Mouse (Mus musculus): ENCODE results near the gene Sytl4. TPM values are rescaled to one million over a fixed set of nuclear protein-coding genes. Genes with fewer than 3 reads are reported as not detected.
A peak's percentile ranks its signal among the peaks of the same experiment; 100 is the strongest.

Gene Sytl4
- polyA plus RNA-seq, 1 experiment from 2014 or later: 0.94 TPM

- Histone ChIP-seq H3K27ac (ENCODE audit: low read length) (no peak overlapping the region), H3K27me3 (ENCODE audit: control insufficient read depth, insufficient read depth, low read depth, low read length) (no peaks in the 10 kb centered on the region), H3K4me2 (ENCODE audit: low read depth, low read length) (no peak overlapping the region), H3K4me1 (ENCODE audit: control insufficient read depth, low read depth, low read length) (no peaks in the 10 kb centered on the region), H3K4me3 (ENCODE audit: low read depth, low read length) (no peak overlapping the region), H3K36me3 (ENCODE audit: control insufficient read depth, insufficient read depth) (no peaks in the 10 kb centered on the region), H3K9me3 (replicated peaks; ENCODE audit: control insufficient read depth, low read length) (no peaks in the 10 kb centered on the region), H3K9ac (ENCODE audit: low read depth, low read length) (no peak overlapping the region)
- WGBS (ENCODE audit: insufficient replicate concordance): 55% methylated on average over 4 of the region's 4 CpGs
- peak; percentile 64 for ATAC-seq (ENCODE audit: low read depth)
These were observed 44.9 kb downstream of the Sytl4 start for GRCm38 (mm10) chrX:133936605-133937225.

- H3K36me3 ChIP-seq (ENCODE audit: control insufficient read depth, insufficient read depth): no peaks in the 10 kb centered on the region
- H3K27me3 ChIP-seq (ENCODE audit: control insufficient read depth, insufficient read depth, low read depth, low read length): no peaks in the 10 kb centered on the region
- no peak overlapping the region for H3K27ac ChIP-seq (ENCODE audit: low read length)
- H3K9me3 ChIP-seq (replicated peaks; ENCODE audit: control insufficient read depth, low read length): no peaks in the 10 kb centered on the region
- no peak for ATAC-seq (ENCODE audit: low read depth)
- H3K9ac ChIP-seq (ENCODE audit: low read depth, low read length): no peak overlapping the region
- no peak overlapping the region for H3K4me3 ChIP-seq (ENCODE audit: low read depth, low read length)
- 48% methylated on average over 12 of the region's 12 CpGs for WGBS (ENCODE audit: insufficient replicate concordance)
- H3K4me2 ChIP-seq (ENCODE audit: low read depth, low read length): no peak overlapping the region
- no peaks in the 10 kb centered on the region for H3K4me1 ChIP-seq (ENCODE audit: control insufficient read depth, low read depth, low read length)
These were observed 50.2 kb downstream of the Sytl4 start for GRCm38 (mm10) chrX:133931302-133932013.

- Histone ChIP-seq H3K4me2 (ENCODE audit: low read depth, low read length) (no peak overlapping the region), H3K4me1 (ENCODE audit: control insufficient read depth, low read depth, low read length) (no peaks in the 10 kb centered on the region), H3K4me3 (ENCODE audit: low read depth, low read length) (no peak overlapping the region), H3K9ac (ENCODE audit: low read depth, low read length) (no peak overlapping the region), H3K36me3 (ENCODE audit: control insufficient read depth, insufficient read depth) (no peaks in the 10 kb centered on the region), H3K9me3 (replicated peaks; ENCODE audit: control insufficient read depth, low read length) (no peaks in the 10 kb centered on the region), H3K27me3 (ENCODE audit: control insufficient read depth, insufficient read depth, low read depth, low read length) (no peaks in the 10 kb centered on the region), H3K27ac (ENCODE audit: low read length) (no peak overlapping the region)
- 51% methylated on average over 5 of the region's 5 CpGs for WGBS (ENCODE audit: insufficient replicate concordance)
- ATAC-seq (ENCODE audit: low read depth): no peak
These were observed 54.9 kb downstream of the Sytl4 start for GRCm38 (mm10) chrX:133926760-133927159.

- no peak for ATAC-seq (ENCODE audit: low read depth)
- 25% methylated on average over 4 of the region's 4 CpGs for WGBS (ENCODE audit: insufficient replicate concordance)
These were observed 60.4 kb downstream of the Sytl4 start for GRCm38 (mm10) chrX:133921187-133921586.

GRCm38 (mm10) chrX:133914219-133914618 lies 67.4 kb downstream of the Sytl4 start:
- WGBS (ENCODE audit: insufficient replicate concordance): 44% methylated on average over 7 of the region's 7 CpGs

More at GRCm38 (mm10) chrX:133921187-133921586, 60.4 kb downstream of the Sytl4 start:
- Histone ChIP-seq H3K9ac (ENCODE audit: low read depth, low read length) (no peak overlapping the region), H3K27me3 (ENCODE audit: control insufficient read depth, insufficient read depth, low read depth, low read length) (no peaks in the 10 kb centered on the region), H3K9me3 (replicated peaks; ENCODE audit: control insufficient read depth, low read length) (no peaks in the 10 kb centered on the region), H3K4me1 (ENCODE audit: control insufficient read depth, low read depth, low read length) (no peaks in the 10 kb centered on the region), H3K36me3 (ENCODE audit: control insufficient read depth, insufficient read depth) (no peaks in the 10 kb centered on the region), H3K4me2 (ENCODE audit: low read depth, low read length) (no peak overlapping the region), H3K4me3 (ENCODE audit: low read depth, low read length) (no peak overlapping the region), H3K27ac (ENCODE audit: low read length) (no peak overlapping the region)

GRCm38 (mm10) chrX:133913006-133913405 lies 68.6 kb downstream of the Sytl4 start:
- Histone ChIP-seq H3K9me3 (replicated peaks; ENCODE audit: control insufficient read depth, low read length) (no peaks in the 10 kb centered on the region), H3K4me2 (ENCODE audit: low read depth, low read length) (no peak overlapping the region), H3K27me3 (ENCODE audit: control insufficient read depth, insufficient read depth, low read depth, low read length) (no peaks in the 10 kb centered on the region; the same call in 1 of the 2 replicates), H3K4me3 (ENCODE audit: low read depth, low read length) (no peak overlapping the region), H3K27ac (ENCODE audit: low read length) (no peak overlapping the region), H3K4me1 (ENCODE audit: control insufficient read depth, low read depth, low read length) (no peaks in the 10 kb centered on the region), H3K9ac (ENCODE audit: low read depth, low read length) (no peak overlapping the region), H3K36me3 (ENCODE audit: control insufficient read depth, insufficient read depth) (no peaks in the 10 kb centered on the region)
- WGBS (ENCODE audit: insufficient replicate concordance): 44% methylated on average over 3 of the region's 3 CpGs
- ATAC-seq (ENCODE audit: low read depth): no peak

More at GRCm38 (mm10) chrX:133914219-133914618, 67.4 kb downstream of the Sytl4 start:
- Histone ChIP-seq H3K27ac (ENCODE audit: low read length) (no peak overlapping the region), H3K4me1 (ENCODE audit: control insufficient read depth, low read depth, low read length) (no peaks in the 10 kb centered on the region), H3K36me3 (ENCODE audit: control insufficient read depth, insufficient read depth) (no peaks in the 10 kb centered on the region), H3K9me3 (replicated peaks; ENCODE audit: control insufficient read depth, low read length) (no peaks in the 10 kb centered on the region), H3K4me2 (ENCODE audit: low read depth, low read length) (no peak overlapping the region), H3K4me3 (ENCODE audit: low read depth, low read length) (no peak overlapping the region), H3K27me3 (ENCODE audit: control insufficient read depth, insufficient read depth, low read depth, low read length) (no peaks in the 10 kb centered on the region; the same call in 1 of the 2 replicates), H3K9ac (ENCODE audit: low read depth, low read length) (no peak overlapping the region)
- no peak for ATAC-seq (ENCODE audit: low read depth)

GRCm38 (mm10) chrX:133911397-133912103 lies 70.1 kb downstream of the Sytl4 start:
- Histone ChIP-seq H3K4me2 (ENCODE audit: low read depth, low read length) (no peak overlapping the region), H3K36me3 (ENCODE audit: control insufficient read depth, insufficient read depth) (no peaks in the 10 kb centered on the region), H3K4me3 (ENCODE audit: low read depth, low read length) (no peak overlapping the region), H3K27me3 (ENCODE audit: control insufficient read depth, insufficient read depth, low read depth, low read length) (no peaks in the 10 kb centered on the region; the same call in 1 of the 2 replicates), H3K9me3 (replicated peaks; ENCODE audit: control insufficient read depth, low read length) (no peaks in the 10 kb centered on the region), H3K27ac (ENCODE audit: low read length) (no peak overlapping the region), H3K9ac (ENCODE audit: low read depth, low read length) (no peak overlapping the region), H3K4me1 (ENCODE audit: control insufficient read depth, low read depth, low read length) (no peaks in the 10 kb centered on the region)
- ATAC-seq (ENCODE audit: low read depth): no peak
- WGBS (ENCODE audit: insufficient replicate concordance): 46% methylated on average over 10 of the region's 10 CpGs

GRCm38 (mm10) chrX:133908261-133908660 lies 73.4 kb downstream of the Sytl4 start, which contains the start of gene Srpx2:
Gene Srpx2, plus strand, starts transcription at chrX:133908426.
- no peak for ATAC-seq (ENCODE audit: low read depth)
- Histone ChIP-seq H3K27ac (ENCODE audit: low read length) (no peak within 1 kb of the TSS), H3K9ac (ENCODE audit: low read depth, low read length) (no peak within 1 kb of the TSS), H3K9me3 (replicated peaks; ENCODE audit: control insufficient read depth, low read length) (no peaks in the 10 kb centered on the region), H3K27me3 (ENCODE audit: control insufficient read depth, insufficient read depth, low read depth, low read length) (no peaks in the 10 kb centered on the region; the same call in 1 of the 2 replicates), H3K4me2 (ENCODE audit: low read depth, low read length) (no peak within 1 kb of the TSS), H3K4me3 (ENCODE audit: low read depth, low read length) (no peak within 1 kb of the TSS), H3K4me1 (ENCODE audit: control insufficient read depth, low read depth, low read length) (no peaks in the 10 kb centered on the region), H3K36me3 (ENCODE audit: control insufficient read depth, insufficient read depth) (no peaks in the 10 kb centered on the region)
- WGBS (ENCODE audit: insufficient replicate concordance): 27% methylated on average over 3 of the region's 3 CpGs

Data from liver, embryonic 16.5 days (tissue).